Mouse (Mus musculus) liver, embryonic 13.5 days (tissue): Measurements from ENCODE around the gene Rad9a. TPM values are rescaled to one million over a fixed set of nuclear protein-coding genes. Genes with fewer than 3 reads are reported as not detected.

Source experiments
- ATAC-seq: fragments of 200-750 bp; cut with Nextera tagmentation; 2 replicates; pipeline ENCODE4 v1.8.0; 2017; ENCODE audit warnings: low read depth, mild to moderate bottlenecking, moderate number of reproducible peaks, moderate library complexity
- DNase-seq: peaks from one replicate; pipeline ENCODE4 v3.0.0; 2022
- H3K27ac ChIP-seq: fragments of 300-500 bp; sonication (generic); 2 replicates; pipeline ENCODE4 v1.5.1; 2015; ENCODE audit warnings: moderate library complexity, mild to moderate bottlenecking, inconsistent platforms
- H3K27me3 ChIP-seq: fragments of 300-500 bp; sonication (generic); 2 replicates; pipeline ENCODE4 v1.6.1; 2015; ENCODE audit warnings: mild to moderate bottlenecking, inconsistent platforms
- H3K36me3 ChIP-seq: fragments of 300-500 bp; sonication (generic); 2 replicates; pipeline ENCODE4 v1.6.1; 2015; ENCODE audit warnings: mild to moderate bottlenecking, inconsistent platforms
- H3K4me1 ChIP-seq: fragments of 300-500 bp; sonication (generic); replicated peaks from 2 replicates; pipeline ENCODE4 v1.6.1; 2015; ENCODE audit warnings: inconsistent platforms
- H3K4me2 ChIP-seq: fragments of 300-500 bp; sonication (generic); 2 replicates; pipeline ENCODE4 v1.6.1; 2015; ENCODE audit warnings: inconsistent platforms, mild to moderate bottlenecking, moderate library complexity
- H3K4me3 ChIP-seq: fragments of 300-500 bp; sonication (generic); replicated peaks from 2 replicates; pipeline ENCODE4 v1.5.1; 2015; ENCODE audit warnings: mild to moderate bottlenecking, inconsistent platforms
- H3K9ac ChIP-seq: fragments of 300-500 bp; sonication (generic); 2 replicates; pipeline ENCODE4 v1.6.1; 2015; ENCODE audit warnings: mild to moderate bottlenecking, inconsistent platforms
- H3K9me3 ChIP-seq: fragments of 300-500 bp; sonication (generic); replicated peaks from 2 replicates; pipeline ENCODE4 v1.6.1; 2016; ENCODE audit warnings: inconsistent platforms
- WGBS: fragments of 180-500 bp; shearing (Covaris S2); methylation state at CpG from one replicate; pipeline ENCODE4 v1.1.7; 2015; ENCODE audit not compliant: insufficient replicate concordance; 5-methylcytosine and 5-hydroxymethylcytosine counted together
- polyA plus RNA-seq: library from polyadenylated mRNA; unstranded; fragments of >200 nt; fragmentation: Nextera tagmentation; extraction: Ambion mirVana; gene quantifications from 2 replicates; pipeline ENCODE4 v1.2.1, GENCODE M21; 2015

The Rad9a gene
- polyA plus RNA-seq, 1 experiment from 2014 or later = 17.4 TPM

DNA sequence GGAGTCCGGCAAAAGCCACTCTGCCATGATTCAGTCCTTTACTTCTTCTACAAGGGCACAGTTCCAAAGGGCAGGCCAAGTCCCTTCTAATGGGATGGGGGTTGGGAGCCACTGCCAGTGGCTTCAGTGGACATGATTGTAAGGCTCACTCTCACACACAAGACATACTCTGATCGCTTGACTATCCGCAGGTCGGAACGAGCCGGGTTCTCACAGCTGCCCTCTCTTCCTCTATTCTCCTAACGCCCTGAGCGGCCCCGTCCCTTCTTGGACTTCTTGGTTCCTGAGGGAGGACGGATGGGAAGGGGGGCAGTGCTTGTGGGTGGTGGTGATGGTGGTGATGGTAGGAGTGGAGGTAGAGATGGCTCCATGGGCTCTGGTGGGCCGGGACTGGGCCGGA is 44.7 kb downstream of the Rad9a start:
- no peak overlapping the region for H3K4me2 ChIP-seq
- H3K4me1 ChIP-seq = peaks cover 47% of the 10 kb centered on the region
- ATAC-seq (no peak), DNase-seq (no peak)
- H3K4me3 ChIP-seq = no peak overlapping the region
- 86% methylated on average over 12 of the region's 12 CpGs for WGBS
- H3K27me3 ChIP-seq = no peaks in the 10 kb centered on the region
- H3K9me3 ChIP-seq = no peaks in the 10 kb centered on the region
- no peak overlapping the region for H3K9ac ChIP-seq
- H3K36me3 ChIP-seq = peaks cover 82% of the 10 kb centered on the region
- no peak overlapping the region for H3K27ac ChIP-seq

DNA sequence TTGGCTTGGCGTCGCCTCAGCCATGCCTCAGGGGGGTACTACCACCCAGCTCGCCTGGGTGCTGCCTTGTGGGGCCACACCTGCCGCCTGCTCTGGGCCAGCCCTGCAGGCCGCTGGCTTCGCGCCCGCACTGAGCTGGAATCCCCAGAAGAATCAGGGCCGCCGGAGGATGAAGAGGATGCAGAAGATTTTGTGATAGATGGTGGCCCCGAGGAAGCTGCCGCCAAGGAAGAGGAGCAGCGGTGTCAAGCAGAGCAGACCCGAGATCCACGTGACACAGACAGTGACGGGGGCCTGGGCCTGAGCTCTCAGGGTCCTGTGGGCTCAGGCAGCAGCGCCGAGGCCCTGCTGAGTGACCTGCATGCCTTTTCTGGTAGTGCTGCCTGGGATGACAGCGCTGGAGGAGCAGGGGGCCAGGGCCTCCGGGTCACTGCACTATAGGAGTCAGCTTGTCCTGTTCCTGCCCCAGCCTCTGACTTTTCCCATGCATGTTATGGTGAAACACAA is 45.3 kb downstream of the Rad9a start:
- Histone ChIP-seq H3K4me2 (0 out of 2 replicates have a peak overlapping the region, but pooled peaks have one; percentile 41), H3K4me3 (no peak overlapping the region), H3K27me3 (no peaks in the 10 kb centered on the region), H3K36me3 (peaks cover 80% of the 10 kb centered on the region), H3K4me1 (peaks cover 43% of the 10 kb centered on the region), H3K9ac (no peak overlapping the region), H3K27ac (0 out of 2 replicates have a peak overlapping the region, but pooled peaks have one; percentile 55), H3K9me3 (no peaks in the 10 kb centered on the region)
- ATAC-seq (no peak), DNase-seq (no peak)
- WGBS = 71% methylated on average over 20 of the region's 20 CpGs

DNA sequence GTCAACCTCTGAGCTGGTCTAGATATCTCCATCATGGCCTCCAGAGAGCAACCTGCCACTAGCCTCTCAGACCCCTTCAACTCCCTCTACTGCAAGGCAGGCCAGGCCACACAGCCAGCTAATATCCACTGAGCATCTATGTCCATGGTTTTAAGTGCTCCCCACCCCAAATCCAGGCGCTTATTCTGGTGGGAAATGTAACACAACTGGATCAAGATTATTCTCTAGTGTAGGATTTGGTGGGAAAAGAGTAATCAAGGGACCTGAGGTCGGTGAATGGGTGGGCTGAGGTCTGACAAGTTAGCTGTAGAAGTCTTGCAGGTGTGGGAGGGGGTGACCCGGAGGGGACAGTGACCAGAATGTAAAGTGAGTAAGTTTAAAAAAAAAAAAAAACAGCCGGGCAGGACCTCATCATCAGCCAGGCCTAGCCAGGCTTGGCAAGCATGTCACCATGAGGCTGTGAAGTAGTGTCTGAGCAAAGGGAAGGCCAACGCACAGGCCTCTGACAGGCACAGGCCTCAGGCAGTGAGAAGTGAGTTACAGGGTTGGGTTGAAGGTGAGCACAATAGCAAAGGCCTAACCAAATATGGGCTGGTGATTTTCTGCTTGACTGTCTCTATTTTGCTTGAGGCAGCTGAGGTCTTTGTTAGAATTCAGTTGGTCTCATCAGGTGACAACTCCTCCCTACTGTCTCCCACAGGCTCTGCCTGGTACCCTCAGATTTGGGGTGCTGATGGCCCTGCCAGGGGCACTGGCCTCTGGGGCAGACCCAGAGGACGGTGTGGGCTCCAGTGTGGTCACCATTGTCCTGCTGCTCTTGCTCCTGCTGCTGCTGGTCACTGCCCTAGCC is 46.0 kb downstream of the Rad9a start:
- peak overlapping the region; percentile 33 for H3K4me3 ChIP-seq
- peak overlapping the region; percentile 41 for H3K4me2 ChIP-seq
- peaks cover 80% of the 10 kb centered on the region for H3K36me3 ChIP-seq
- H3K27me3 ChIP-seq = no peaks in the 10 kb centered on the region
- H3K27ac ChIP-seq = peak overlapping the region; percentile 55; the same call in 1 of the 2 replicates
- ATAC-seq = no peak
- 51% methylated on average over 6 of the region's 6 CpGs for WGBS
- peak overlapping the region; percentile 51 for H3K9ac ChIP-seq
- no peak for DNase-seq
- H3K9me3 ChIP-seq = no peaks in the 10 kb centered on the region
- H3K4me1 ChIP-seq = peaks cover 47% of the 10 kb centered on the region

DNA sequence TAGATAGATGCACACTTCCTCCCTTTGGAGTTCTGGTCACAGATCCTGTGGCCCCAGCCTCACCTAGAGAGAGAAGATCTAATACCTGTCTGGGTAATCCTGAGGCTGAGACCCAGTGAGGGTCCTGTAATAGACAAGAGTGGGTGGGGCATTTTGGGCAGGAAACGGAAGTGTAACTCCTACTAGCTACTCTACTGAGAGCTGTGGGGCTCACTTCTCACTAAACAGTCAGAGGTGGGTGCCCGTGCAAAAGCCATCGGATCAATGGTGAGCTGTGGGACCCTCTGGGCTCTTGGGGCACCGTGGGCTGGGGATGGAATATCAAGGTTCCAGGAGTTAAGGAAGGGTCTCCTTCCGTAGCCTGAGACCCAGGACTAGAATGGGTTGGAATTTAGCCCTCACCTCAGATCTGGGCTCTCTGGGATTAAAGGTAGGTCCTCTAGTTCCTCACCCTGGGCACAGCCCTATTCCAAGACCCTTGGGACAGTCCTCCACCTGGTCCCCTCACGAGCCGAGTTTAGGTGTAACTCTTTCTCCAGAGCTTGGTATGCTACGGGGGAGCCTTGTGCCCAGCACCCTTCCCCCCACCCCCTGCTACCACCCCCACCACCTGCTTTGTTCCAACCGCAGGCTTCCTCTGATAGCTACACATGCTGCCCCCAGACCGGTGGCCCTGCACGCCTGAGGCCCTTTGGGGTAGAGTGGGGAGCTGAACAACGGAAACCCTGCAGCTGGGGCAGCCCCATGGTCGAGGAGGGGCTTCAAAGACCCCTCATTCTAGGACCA is 46.8 kb downstream of the Rad9a start:
- H3K4me2 ChIP-seq = peak overlapping the region; percentile 41
- H3K9me3 ChIP-seq = no peaks in the 10 kb centered on the region
- peak overlapping the region; percentile 51 for H3K9ac ChIP-seq
- peaks cover 82% of the 10 kb centered on the region for H3K36me3 ChIP-seq
- peak overlapping the region; percentile 55 for H3K27ac ChIP-seq
- H3K27me3 ChIP-seq = no peaks in the 10 kb centered on the region
- peaks cover 54% of the 10 kb centered on the region for H3K4me1 ChIP-seq
- no peak for DNase-seq
- 25% methylated on average over 13 of the region's 13 CpGs for WGBS
- peak overlapping the region; percentile 33 for H3K4me3 ChIP-seq
- peak; percentile 22; the same call in 1 of the 2 replicates for ATAC-seq

DNA sequence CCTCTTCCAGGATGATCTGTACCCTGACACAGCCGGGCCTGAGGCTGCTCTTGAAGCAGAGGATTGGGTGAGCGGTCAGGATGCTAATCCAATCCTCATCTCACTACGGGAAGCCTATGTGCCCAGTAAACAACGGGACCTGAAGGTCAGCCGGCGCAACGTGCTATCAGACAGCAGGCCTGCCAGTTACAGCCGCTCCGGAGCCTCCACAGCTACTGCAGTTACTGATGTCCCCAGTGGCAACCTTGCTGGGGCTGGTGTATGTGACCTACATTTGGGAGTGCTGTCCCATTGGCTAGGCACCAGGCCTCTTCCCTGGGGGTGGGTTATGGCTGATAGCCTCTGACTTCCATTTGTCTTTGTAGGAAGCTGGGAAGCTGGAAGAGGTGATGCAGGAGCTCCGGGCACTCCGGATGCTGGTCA is 48.2 kb downstream of the Rad9a start, which contains the start of gene Ptprcap:
TSS of gene Ptprcap (plus strand) at position 373 of the 423 bp plus-strand sequence.
- Histone ChIP-seq H3K27me3 (no peaks in the 10 kb centered on the region), H3K4me3 (peak within 1 kb of the TSS; percentile 33; the same call in 1 of the 2 replicates), H3K4me1 (peaks cover 66% of the 10 kb centered on the region), H3K27ac (peak within 1 kb of the TSS; percentile 55; the same call in 1 of the 2 replicates), H3K36me3 (peaks cover 68% of the 10 kb centered on the region), H3K4me2 (peak within 1 kb of the TSS; percentile 41; the same call in 1 of the 2 replicates), H3K9ac (peak within 1 kb of the TSS; percentile 51), H3K9me3 (no peaks in the 10 kb centered on the region)
- 78% methylated on average over 11 of the region's 11 CpGs for WGBS
- DNase-seq (no peak), ATAC-seq (no peak)

DNA sequence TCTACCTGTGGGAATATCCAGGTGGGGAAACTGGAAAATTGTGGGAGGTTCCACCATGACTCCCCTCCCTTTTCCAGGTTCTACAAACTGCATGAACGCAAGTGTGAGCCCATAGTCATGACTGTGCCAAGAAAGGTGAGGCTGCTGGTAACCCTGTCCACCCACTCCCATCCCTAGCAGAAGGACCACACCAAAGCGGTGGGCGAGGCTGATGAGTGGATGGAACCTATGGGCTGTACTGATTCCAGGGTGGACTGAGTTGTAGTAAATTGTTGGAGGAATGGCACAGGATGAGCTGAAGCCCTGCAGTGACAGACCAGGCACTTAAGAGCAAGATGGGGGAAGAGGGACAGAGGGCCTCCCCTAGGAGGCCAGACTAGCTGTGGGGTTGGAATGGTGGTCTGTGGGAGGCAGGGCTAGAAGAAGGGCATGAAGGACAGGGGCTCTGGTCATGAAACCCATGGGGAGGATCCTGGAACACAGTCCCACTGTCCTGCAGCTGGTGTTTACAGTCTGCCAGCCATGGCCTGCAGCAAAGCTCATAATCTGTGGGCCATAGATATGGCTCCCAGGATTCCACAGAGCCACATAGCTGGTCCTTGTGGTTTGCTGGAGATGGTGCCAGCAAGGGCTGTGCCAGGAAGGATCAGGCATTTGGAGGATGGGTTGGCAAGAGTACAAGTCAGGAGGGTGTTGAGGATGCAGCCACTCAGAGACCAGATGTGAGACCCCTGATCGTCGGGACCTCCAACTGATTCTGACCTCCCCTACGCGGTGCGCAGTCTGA is 48.8 kb downstream of the Rad9a start:
- Histone ChIP-seq H3K36me3 (peaks cover 62% of the 10 kb centered on the region), H3K4me1 (peaks cover 72% of the 10 kb centered on the region), H3K9me3 (no peaks in the 10 kb centered on the region), H3K27me3 (no peaks in the 10 kb centered on the region), H3K27ac (no peak overlapping the region), H3K4me3 (no peak overlapping the region), H3K9ac (no peak overlapping the region), H3K4me2 (no peak overlapping the region)
- 79% methylated on average over 8 of the region's 8 CpGs for WGBS
- DNase-seq = no peak
- ATAC-seq = no peak

DNA sequence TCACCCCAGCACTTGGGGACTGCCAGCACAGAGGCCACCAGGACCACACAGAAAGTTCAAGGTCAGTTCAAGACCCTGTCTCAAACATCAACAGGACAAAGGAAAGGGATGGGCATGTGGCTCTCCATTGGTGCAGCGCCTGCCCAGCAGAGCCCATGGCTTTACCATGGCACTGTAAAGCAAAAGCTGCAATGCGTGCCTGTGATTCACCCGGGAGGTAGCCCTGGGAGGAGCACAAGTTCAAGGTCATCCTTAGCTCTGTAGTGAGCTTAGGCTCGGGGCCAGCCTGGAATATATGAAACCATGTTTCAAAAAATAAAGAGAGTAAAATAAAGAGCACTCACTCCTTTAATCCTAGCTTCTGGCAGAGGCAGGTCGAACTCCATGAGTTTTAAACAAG is 49.6 kb downstream of the Rad9a start:
- Histone ChIP-seq H3K27ac (no peak overlapping the region), H3K27me3 (no peaks in the 10 kb centered on the region), H3K9me3 (no peaks in the 10 kb centered on the region), H3K9ac (no peak overlapping the region), H3K4me1 (peaks cover 77% of the 10 kb centered on the region), H3K36me3 (peaks cover 55% of the 10 kb centered on the region), H3K4me3 (no peak overlapping the region), H3K4me2 (no peak overlapping the region)
- DNase-seq = no peak
- WGBS = 75% methylated on average over 5 of the region's 5 CpGs
- ATAC-seq = no peak

DNA sequence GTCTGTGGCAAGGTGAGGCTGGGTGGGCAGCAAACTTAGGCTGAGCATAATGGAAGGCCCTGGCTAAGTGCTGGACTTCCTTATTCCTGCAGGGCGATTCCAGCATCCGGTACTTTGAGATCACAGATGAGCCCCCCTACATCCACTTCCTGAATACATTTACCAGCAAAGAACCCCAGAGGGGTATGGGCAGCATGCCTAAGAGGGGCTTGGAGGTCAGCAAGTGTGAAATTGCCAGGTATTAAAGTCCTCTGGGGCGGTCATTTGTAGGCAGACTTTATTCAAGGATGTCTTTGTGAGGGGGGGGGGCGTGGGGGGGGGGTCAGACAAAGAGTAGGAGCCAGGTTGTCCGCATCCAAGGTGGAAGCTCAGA is 50.0 kb downstream of the Rad9a start:
- H3K4me1 ChIP-seq = peaks cover 77% of the 10 kb centered on the region
- H3K27ac ChIP-seq = no peak overlapping the region
- peaks cover 51% of the 10 kb centered on the region for H3K36me3 ChIP-seq
- 67% methylated on average over 5 of the region's 5 CpGs for WGBS
- no peaks in the 10 kb centered on the region for H3K27me3 ChIP-seq
- no peak overlapping the region for H3K4me3 ChIP-seq
- ATAC-seq = no peak
- H3K9ac ChIP-seq = no peak overlapping the region
- H3K4me2 ChIP-seq = no peak overlapping the region
- no peaks in the 10 kb centered on the region for H3K9me3 ChIP-seq
- no peak for DNase-seq

DNA sequence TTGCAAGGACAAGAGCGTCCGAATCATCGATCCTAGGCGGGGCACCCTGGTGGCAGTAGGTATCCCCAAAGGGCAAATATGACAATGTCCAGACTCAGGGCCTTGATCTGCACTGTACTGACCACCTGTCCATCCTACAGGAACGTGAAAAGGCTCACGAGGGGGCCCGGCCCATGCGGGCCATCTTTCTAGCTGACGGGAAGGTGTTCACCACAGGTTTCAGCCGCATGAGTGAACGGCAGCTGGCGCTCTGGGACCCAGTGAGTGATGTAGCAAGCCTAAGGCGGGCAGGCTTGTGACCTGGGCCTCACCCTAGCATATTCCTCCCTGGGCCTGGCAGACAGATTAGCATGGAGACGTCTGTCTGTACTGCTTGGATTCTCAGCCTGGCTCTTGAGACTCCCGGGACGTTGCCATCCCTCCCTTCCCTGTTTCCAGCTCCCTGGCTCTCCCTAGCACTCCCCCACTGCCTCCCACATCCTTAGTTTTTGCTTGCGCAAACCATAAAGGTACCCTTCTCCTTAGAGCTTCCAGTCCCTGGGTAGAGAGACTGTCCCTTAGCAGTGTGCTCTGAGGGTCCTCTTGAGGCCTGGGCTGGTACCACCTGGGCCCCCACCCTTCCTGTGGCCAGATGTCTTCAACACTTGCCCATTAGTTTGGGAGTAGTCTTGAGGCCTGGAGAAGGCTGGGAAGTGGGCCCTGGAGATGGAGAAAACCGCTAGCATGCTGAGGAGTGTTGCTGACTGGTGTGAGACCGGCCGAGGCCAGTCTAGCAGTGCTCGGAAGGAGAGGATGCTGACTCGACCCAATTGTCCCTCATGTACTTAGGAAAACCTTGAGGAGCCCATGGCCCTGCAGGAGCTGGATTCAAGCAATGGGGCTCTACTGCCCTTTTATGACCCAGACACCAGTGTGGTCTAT is 50.6 kb downstream of the Rad9a start:
- ATAC-seq = no peak
- Histone ChIP-seq H3K9me3 (0 out of 2 replicates have a peak, but pooled peaks cover 2% of the 10 kb centered on the region), H3K27ac (no peak overlapping the region), H3K27me3 (no peaks in the 10 kb centered on the region), H3K4me2 (no peak overlapping the region), H3K4me1 (peaks cover 76% of the 10 kb centered on the region), H3K36me3 (peaks cover 44% of the 10 kb centered on the region), H3K9ac (no peak overlapping the region), H3K4me3 (no peak overlapping the region)
- 80% methylated on average over 22 of the region's 22 CpGs for WGBS
- DNase-seq = no peak
